Mouse (Mus musculus): ENCODE data around the gene Slc44a3.

Slc44a3 gene

GRCm38 (mm10) chr3:121418850-121419435, 113.3 kb downstream of the Slc44a3 start:
- DNase-seq = no peak

- DNase-seq = no peak
These were observed 114.0 kb downstream of the Slc44a3 start for GRCm38 (mm10) chr3:121418251-121418601.

- DNase-seq = no peak
These were observed 114.6 kb downstream of the Slc44a3 start for GRCm38 (mm10) chr3:121417379-121418250.

GRCm38 (mm10) chr3:121416171-121417154, 115.7 kb downstream of the Slc44a3 start:
- no peak for DNase-seq

- DNase-seq = no peak
These were observed 120.8 kb downstream of the Slc44a3 start for GRCm38 (mm10) chr3:121411450-121411849.

All from cerebellum, adult 11 months (tissue).